Mouse (Mus musculus) myocyte (in vitro differentiated cells): ENCODE data around the gene Smpdl3b.

Experiments
- E2F4 ChIP-seq: IDR thresholded peaks from one replicate; pipeline ENCODE4 v1.6.1; 2011; ENCODE audit warnings: mild to moderate bottlenecking, control low read depth, moderate library complexity; ENCODE audit not compliant: insufficient read depth
- POLR2A ChIP-seq: IDR thresholded peaks from one replicate; pipeline ENCODE4 v1.6.1; 2011; ENCODE audit warnings: low read depth, mild to moderate bottlenecking, control low read depth, moderate library complexity; ENCODE audit not compliant: insufficient read length
- POLR2AphosphoS2 ChIP-seq: IDR thresholded peaks from one replicate; pipeline ENCODE4 v1.6.1; 2011; ENCODE audit warnings: low read depth, control low read depth; ENCODE audit not compliant: insufficient read length
- USF1 ChIP-seq: IDR thresholded peaks from one replicate; pipeline ENCODE4 v1.6.1; 2011; ENCODE audit warnings: low read depth, mild to moderate bottlenecking, control low read depth, moderate library complexity

- TF ChIP-seq E2F4 (no peak), USF1 (no peak), POLR2A (no peak), POLR2AphosphoS2 (no peak)
Measured at GRCm38 (mm10) chr4:132778562-132779201, 21.6 kb upstream of the Smpdl3b start.
